In the genomic region with DNA sequence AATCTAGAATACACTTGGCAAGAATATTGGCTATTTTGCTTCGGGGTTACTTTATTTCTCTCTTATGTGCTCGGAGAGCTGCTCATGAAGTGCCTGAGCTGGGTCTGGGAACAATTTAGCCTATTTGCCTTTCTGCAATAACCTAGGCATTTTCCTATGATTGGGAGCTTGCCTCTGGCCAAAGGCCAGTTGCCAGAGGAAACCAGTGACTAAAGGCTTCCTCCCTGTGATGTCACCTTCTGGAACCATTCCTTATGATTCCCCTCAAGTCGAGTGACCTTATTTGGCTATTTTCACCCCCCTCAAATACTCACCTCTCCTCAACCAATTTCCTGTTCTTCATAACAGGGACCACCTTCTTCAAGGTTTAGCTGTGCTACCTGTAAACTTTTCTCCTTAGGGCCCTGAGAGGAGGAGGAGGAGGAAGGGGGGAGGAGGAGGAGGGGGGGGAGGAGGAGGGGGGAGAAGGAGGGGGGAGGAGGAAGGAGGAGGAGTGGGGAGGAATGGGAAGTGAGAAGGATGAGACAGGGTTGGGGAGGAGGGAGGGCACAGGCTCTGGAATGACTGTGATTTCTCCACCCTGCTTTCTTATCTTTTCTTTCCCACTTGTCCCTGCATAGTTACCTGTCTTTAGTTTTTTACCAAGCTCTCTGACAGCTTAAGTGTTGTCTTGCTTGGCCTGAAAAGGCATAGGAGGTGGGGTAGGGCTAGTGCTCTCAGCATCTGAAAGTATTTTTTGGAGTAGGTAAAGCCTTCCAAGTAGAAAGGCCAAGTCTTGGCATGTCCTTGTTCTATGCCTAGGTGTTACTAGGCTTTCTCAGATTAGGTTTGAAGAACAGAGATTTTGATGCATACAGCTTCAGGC, we compare ENCODE assay signal across 8 mouse cellular contexts. TPM values are rescaled to one million over a fixed set of nuclear protein-coding genes. Genes with fewer than 3 reads are reported as not detected.
DNase-seq lines count a peak whose midpoint lies in the region; ATAC-seq and TF ChIP-seq lines count a peak whose summit lies in the region.

No protein-coding gene starts in this region.

- TF ChIP-seq EP300 in lung, postnatal 0 days (IDR thresholded peaks at IDR 0.05), result peak; percentile 86

- H3K27ac ChIP-seq in hindbrain, postnatal 0 days, result no peak overlapping the region
- no peak overlapping the region for H3K27ac ChIP-seq in hindbrain, embryonic 16.5 days (ENCODE audit: low read depth, low read length)
- H3K27ac ChIP-seq in brown adipose tissue, adult 24 weeks (replicated peaks; ENCODE audit: low read depth, low read length), result peak overlapping the region; percentile 95
- H3K27ac ChIP-seq in heart, embryonic 13.5 days (replicated peaks), result 0 out of 2 replicates have a peak overlapping the region, but pooled peaks have one; percentile 36
- H3K27ac ChIP-seq in lung, postnatal 0 days (ENCODE audit: low read length), result peak overlapping the region; percentile 27; the same call in 1 of the 2 replicates
- H3K27ac ChIP-seq in hindbrain, embryonic 13.5 days, result no peak overlapping the region

- ATAC-seq in hindbrain, postnatal 0 days, result no peak
- ATAC-seq in hindbrain, embryonic 16.5 days, result no peak
- ATAC-seq in heart, embryonic 13.5 days (ENCODE audit: extremely low read depth, insufficient number of reproducible peaks, low FRiP score, low TSS enrichment), result no peak
- peak; percentile 88 for ATAC-seq in lung, postnatal 0 days
- ATAC-seq in CD4-positive, CD25-positive, alpha-beta regulatory T cell, adult 4 months, result no peak
- ATAC-seq in hindbrain, embryonic 13.5 days (ENCODE audit: low FRiP score), result no peak

- H3K9me3 ChIP-seq in hindbrain, postnatal 0 days (ENCODE audit: low read length), result no peaks in the 10 kb centered on the region
- no peaks in the 10 kb centered on the region for H3K9me3 ChIP-seq in hindbrain, embryonic 16.5 days (ENCODE audit: control insufficient read depth, low read length)
- H3K9me3 ChIP-seq in heart, embryonic 13.5 days, result no peaks in the 10 kb centered on the region
- no peaks in the 10 kb centered on the region for H3K9me3 ChIP-seq in lung, postnatal 0 days (ENCODE audit: low read length)
- H3K9me3 ChIP-seq in hindbrain, embryonic 13.5 days, result no peaks in the 10 kb centered on the region

- H3K4me3 ChIP-seq in hindbrain, postnatal 0 days (ENCODE audit: low read length), result no peak overlapping the region
- no peak overlapping the region for H3K4me3 ChIP-seq in hindbrain, embryonic 16.5 days (ENCODE audit: low read length)
- no peak overlapping the region for H3K4me3 ChIP-seq in brown adipose tissue, adult 24 weeks (ENCODE audit: insufficient read depth, low read depth, low read length)
- H3K4me3 ChIP-seq in heart, embryonic 13.5 days, result no peak overlapping the region
- H3K4me3 ChIP-seq in lung, postnatal 0 days (ENCODE audit: low read depth, low read length), result no peak overlapping the region
- no peak overlapping the region for H3K4me3 ChIP-seq in hindbrain, embryonic 13.5 days

- no peaks in the 10 kb centered on the region for H3K4me1 ChIP-seq in hindbrain, postnatal 0 days (ENCODE audit: insufficient read depth, low read length)
- H3K4me1 ChIP-seq in hindbrain, embryonic 16.5 days (ENCODE audit: control insufficient read depth, insufficient read depth, low read depth, low read length), result no peaks in the 10 kb centered on the region
- H3K4me1 ChIP-seq in brown adipose tissue, adult 24 weeks (ENCODE audit: control insufficient read depth, insufficient read depth, insufficient read length, low read length), result peaks cover 2% of the 10 kb centered on the region
- H3K4me1 ChIP-seq in heart, embryonic 13.5 days, result peaks cover 19% of the 10 kb centered on the region
- H3K4me1 ChIP-seq in lung, postnatal 0 days (ENCODE audit: insufficient read depth, low read depth, low read length), result no peaks in the 10 kb centered on the region
- no peaks in the 10 kb centered on the region for H3K4me1 ChIP-seq in hindbrain, embryonic 13.5 days (replicated peaks)

- H3K4me2 ChIP-seq in hindbrain, postnatal 0 days (ENCODE audit: low read depth, low read length), result no peak overlapping the region
- H3K4me2 ChIP-seq in hindbrain, embryonic 16.5 days (ENCODE audit: low read length), result no peak overlapping the region
- 0 out of 2 replicates have a peak overlapping the region, but pooled peaks have one; percentile 16 for H3K4me2 ChIP-seq in heart, embryonic 13.5 days
- no peak overlapping the region for H3K4me2 ChIP-seq in lung, postnatal 0 days (replicated peaks; ENCODE audit: low read depth, low read length)
- no peak overlapping the region for H3K4me2 ChIP-seq in hindbrain, embryonic 13.5 days

- WGBS in hindbrain, postnatal 0 days, result 59% methylated on average over 3 of the region's 3 CpGs
- WGBS in hindbrain, embryonic 16.5 days, result 67% methylated on average over 3 of the region's 3 CpGs
- 35% methylated on average over 3 of the region's 3 CpGs for WGBS in heart, embryonic 13.5 days
- WGBS in lung, postnatal 0 days, result 25% methylated on average over 3 of the region's 3 CpGs
- 73% methylated on average over 3 of the region's 3 CpGs for WGBS in hindbrain, embryonic 13.5 days

- H3K27me3 ChIP-seq in hindbrain, postnatal 0 days (ENCODE audit: insufficient read depth, low read length), result no peaks in the 10 kb centered on the region
- no peaks in the 10 kb centered on the region for H3K27me3 ChIP-seq in hindbrain, embryonic 16.5 days (replicated peaks; ENCODE audit: control insufficient read depth, insufficient read depth, low read length)
- no peaks in the 10 kb centered on the region for H3K27me3 ChIP-seq in heart, embryonic 13.5 days (replicated peaks)
- no peaks in the 10 kb centered on the region for H3K27me3 ChIP-seq in lung, postnatal 0 days (replicated peaks; ENCODE audit: insufficient read depth, low read length)
- no peaks in the 10 kb centered on the region for H3K27me3 ChIP-seq in hindbrain, embryonic 13.5 days

- H3K9ac ChIP-seq in hindbrain, postnatal 0 days (replicated peaks; ENCODE audit: low read length), result no peak overlapping the region
- H3K9ac ChIP-seq in hindbrain, embryonic 16.5 days (ENCODE audit: low read depth, low read length), result no peak overlapping the region
- H3K9ac ChIP-seq in heart, embryonic 13.5 days, result no peak overlapping the region
- H3K9ac ChIP-seq in lung, postnatal 0 days (replicated peaks; ENCODE audit: low read depth), result no peak overlapping the region
- H3K9ac ChIP-seq in hindbrain, embryonic 13.5 days, result no peak overlapping the region

- H3K36me3 ChIP-seq in hindbrain, postnatal 0 days (ENCODE audit: insufficient read depth, low read length), result no peaks in the 10 kb centered on the region
- no peaks in the 10 kb centered on the region for H3K36me3 ChIP-seq in hindbrain, embryonic 16.5 days (ENCODE audit: control insufficient read depth, insufficient read depth, low read length)
- peaks cover 19% of the 10 kb centered on the region for H3K36me3 ChIP-seq in heart, embryonic 13.5 days
- H3K36me3 ChIP-seq in lung, postnatal 0 days (ENCODE audit: insufficient read depth, low read length), result no peaks in the 10 kb centered on the region
- no peaks in the 10 kb centered on the region for H3K36me3 ChIP-seq in hindbrain, embryonic 13.5 days

- DNase-seq in hindbrain, postnatal 0 days (ENCODE audit: low spot score), result peak; percentile 20
- peak; percentile 81 for DNase-seq in lung, postnatal 0 days (ENCODE audit: low spot score)
- DNase-seq in right cerebral cortex, adult 2 months (ENCODE audit: low spot score in 2 of 2), result no peak

- no peak for TF ChIP-seq CTCF in hindbrain, postnatal 0 days (IDR thresholded peaks at IDR 0.05; ENCODE audit: low read depth)
- no peak for TF ChIP-seq CTCF in lung, postnatal 0 days (IDR thresholded peaks at IDR 0.05)

RNA-seq across cellular contexts. Expression of a gene that starts 11.8 kb away (rescaled TPM):
- 23.3 and 23.7 TPM in 2 replicates for total RNA-seq in hindbrain, postnatal 0 days (2014; rRNA removed)
- 31.6 and 33.1 TPM in 2 replicates for polyA plus RNA-seq in hindbrain, postnatal 0 days (2015; fragmentation: Nextera tagmentation; extraction: Ambion mirVana)
- 35.5 and 50.2 TPM in 2 replicates for polyA plus RNA-seq in hindbrain, embryonic 16.5 days (2015; fragmentation: Nextera tagmentation; extraction: Ambion mirVana)
- polyA plus RNA-seq in brown adipose tissue, adult 24 weeks (2012; ENCODE audit: insufficient read depth, insufficient read length, missing spikeins), result 82.7 and 102 TPM in 2 replicates
- polyA plus RNA-seq in heart, embryonic 13.5 days (2015; fragmentation: Nextera tagmentation; extraction: Ambion mirVana), result 180 and 183 TPM in 2 replicates
- 293 and 316 TPM in 2 replicates for polyA plus RNA-seq in lung, postnatal 0 days (2015; fragmentation: Nextera tagmentation; extraction: Ambion mirVana)
- polyA plus RNA-seq in CD4-positive, CD25-positive, alpha-beta regulatory T cell, adult 4 months (2017; shearing (Covaris generic)), result 1,000 to 10,000 TPM in 1 of 2 experiments, 100 to 1,000 TPM in 1; 771 to 1,065 TPM
- polyA plus RNA-seq in hindbrain, embryonic 13.5 days (2015; fragmentation: Nextera tagmentation; extraction: Ambion mirVana), result 43.7 and 48.9 TPM in 2 replicates

Comparison
In these comparisons a context has a peak if more than half of its experiments do, and no peak if none do; other contexts are left out.
1. DNase-seq: peak in hindbrain, postnatal 0 days (single experiment) and lung, postnatal 0 days (single experiment); none in right cerebral cortex, adult 2 months (0 of 2).
2. H3K27ac ChIP-seq: peak in brown adipose tissue, adult 24 weeks (single experiment), heart, embryonic 13.5 days (single experiment) and lung, postnatal 0 days (single experiment); none in hindbrain, postnatal 0 days (single experiment), hindbrain, embryonic 16.5 days (single experiment) and hindbrain, embryonic 13.5 days (single experiment).